Mouse (Mus musculus) testis, adult 2 months (tissue): ENCODE data around the gene Lad1. TPM values are rescaled to one million over a fixed set of nuclear protein-coding genes. Genes with fewer than 3 reads are reported as not detected.

Experiments used
- H3K27ac ChIP-seq: fragments of 200-500 bp; 2 replicates; pipeline ENCODE4 v1.5.1; 2012; ENCODE audit warnings: low read depth, low read length; ENCODE audit not compliant: control insufficient read depth, insufficient read depth
- H3K27me3 ChIP-seq: fragments of 200-500 bp; 2 replicates; pipeline ENCODE4 v1.6.1; 2012; ENCODE audit warnings: mild to moderate bottlenecking, low read length, moderate library complexity; ENCODE audit not compliant: control insufficient read depth, insufficient read depth
- H3K36me3 ChIP-seq: fragments of 200-500 bp; 2 replicates; pipeline ENCODE4 v1.6.1; 2012; ENCODE audit warnings: mild to moderate bottlenecking, low read length; ENCODE audit not compliant: control insufficient read depth, insufficient read depth
- H3K4me1 ChIP-seq: fragments of 200-500 bp; 2 replicates; pipeline ENCODE4 v1.6.1; 2012; ENCODE audit warnings: low read length; ENCODE audit not compliant: control insufficient read depth, insufficient read depth
- H3K4me3 ChIP-seq: fragments of 200-500 bp; 2 replicates; pipeline ENCODE4 v1.5.1; 2012; ENCODE audit warnings: low read depth, mild to moderate bottlenecking, low read length, moderate library complexity, mixed read lengths; ENCODE audit not compliant: control insufficient read depth
- CTCF ChIP-seq: fragments of 200-500 bp; IDR thresholded peaks from 2 replicates; pipeline ENCODE4 v1.5.1; 2012; ENCODE audit warnings: low read depth, mild to moderate bottlenecking, inconsistent platforms, low read length, moderate library complexity; ENCODE audit not compliant: control insufficient read depth, insufficient read depth, insufficient replicate concordance
- POLR2A ChIP-seq: fragments of 200-500 bp; IDR thresholded peaks from 2 replicates; pipeline ENCODE4 v1.6.1; 2012; ENCODE audit warnings: low read depth, mild to moderate bottlenecking, inconsistent platforms, low read length, moderate library complexity; ENCODE audit not compliant: control insufficient read depth
- polyA plus RNA-seq: library from polyadenylated mRNA; depleted of rRNA; stranded (reverse); fragments of >200 nt; gene quantifications from 2 replicates; pipeline ENCODE4 v1.2.3, GENCODE M21; 2012

The Lad1 gene
- polyA plus RNA-seq, 1 experiment = 0.15 TPM

GRCm38 (mm10) chr1:135856070-135856469 is 37.7 kb downstream of the Lad1 start:
- H3K4me1 ChIP-seq = no peaks in the 10 kb centered on the region; the same call in 1 of the 2 replicates
- H3K4me3 ChIP-seq = no peak overlapping the region
- no peaks in the 10 kb centered on the region for H3K27me3 ChIP-seq
- no peak overlapping the region for H3K27ac ChIP-seq
- TF ChIP-seq POLR2A (no peak), CTCF (no peak)
- no peaks in the 10 kb centered on the region for H3K36me3 ChIP-seq

DNA sequence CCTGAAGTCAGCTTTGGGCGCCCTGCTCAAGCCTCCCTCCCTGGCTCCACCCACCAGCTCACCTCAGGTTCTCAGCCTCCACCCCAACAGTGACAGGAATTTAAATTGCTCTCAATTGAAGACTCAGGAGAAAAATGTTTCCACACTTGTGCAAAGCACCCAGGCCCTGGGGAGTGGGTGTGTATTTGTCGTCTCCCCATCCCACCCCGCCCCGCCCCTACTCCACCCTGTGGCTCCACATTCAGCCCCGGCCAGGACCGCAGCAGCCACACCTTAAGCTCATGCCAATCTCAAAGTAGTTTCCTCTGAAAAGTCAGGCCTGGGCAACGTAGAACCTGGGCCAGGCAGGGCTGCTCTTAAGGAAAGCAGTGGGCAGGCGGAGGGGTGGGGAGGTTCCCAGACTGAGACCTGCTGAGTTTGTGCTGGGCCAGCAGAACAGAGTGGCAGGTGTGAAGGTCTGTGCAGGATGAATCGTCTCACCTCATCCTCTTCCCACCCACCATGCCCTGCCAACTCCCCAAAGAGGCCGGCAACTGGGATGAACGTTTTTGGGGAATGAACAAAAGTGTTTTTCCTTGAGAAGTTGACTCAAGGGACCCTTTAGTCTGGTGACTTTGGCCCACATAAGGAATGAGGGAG is 38.9 kb downstream of the Lad1 start:
- no peak for TF ChIP-seq CTCF
- no peak for TF ChIP-seq POLR2A
- Histone ChIP-seq H3K4me3 (no peak overlapping the region), H3K36me3 (no peaks in the 10 kb centered on the region), H3K4me1 (no peaks in the 10 kb centered on the region; the same call in 1 of the 2 replicates), H3K27ac (no peak overlapping the region), H3K27me3 (no peaks in the 10 kb centered on the region)

DNA sequence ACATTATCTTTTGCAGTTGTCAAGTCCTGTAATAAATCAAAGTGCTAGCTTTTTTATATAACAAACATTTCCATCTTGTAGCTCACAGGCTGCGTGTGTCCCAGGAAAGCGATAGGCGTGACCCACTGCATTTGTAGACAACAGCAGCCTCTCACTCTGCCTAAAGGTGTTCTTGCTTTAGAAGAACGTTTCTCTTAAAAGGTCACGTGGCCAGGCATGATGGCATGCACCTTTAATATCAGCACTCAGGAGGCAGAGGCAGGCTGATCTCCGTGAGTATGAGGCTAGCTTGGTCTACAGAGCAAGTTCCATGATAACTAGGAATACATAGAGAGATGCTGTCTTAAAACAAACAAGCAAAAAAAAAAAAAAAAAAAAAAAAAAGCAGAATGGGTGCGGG is 40.1 kb downstream of the Lad1 start:
- Histone ChIP-seq H3K27ac (no peak overlapping the region), H3K4me1 (no peaks in the 10 kb centered on the region)
- no peak for TF ChIP-seq POLR2A

DNA sequence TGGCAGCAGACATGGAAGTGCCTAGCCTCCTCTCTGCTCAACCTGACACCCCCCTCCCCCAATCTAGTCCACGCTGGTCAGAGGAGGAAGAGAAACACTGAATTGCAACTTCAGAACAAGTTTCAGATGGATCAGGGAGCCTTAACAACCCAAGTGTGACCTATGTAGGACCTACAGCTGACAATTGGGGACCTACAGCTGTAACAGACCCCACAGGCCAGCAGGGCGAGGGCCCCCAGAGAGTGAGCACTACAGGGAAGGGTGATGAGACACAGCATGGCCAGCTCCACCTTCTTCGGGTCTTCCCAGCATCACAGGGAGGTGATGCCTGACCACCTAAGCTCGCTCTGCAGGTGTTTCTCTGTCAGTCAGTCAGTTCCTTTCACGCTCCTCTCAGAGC is 42.7 kb downstream of the Lad1 start:
- Histone ChIP-seq H3K27me3 (no peaks in the 10 kb centered on the region), H3K36me3 (no peaks in the 10 kb centered on the region), H3K4me1 (no peaks in the 10 kb centered on the region), H3K27ac (no peak overlapping the region), H3K4me3 (no peak overlapping the region)
- TF ChIP-seq CTCF (no peak), POLR2A (no peak)

More for the DNA sequence above, 40.1 kb downstream of the Lad1 start:
- no peaks in the 10 kb centered on the region for H3K27me3 ChIP-seq
- no peaks in the 10 kb centered on the region for H3K36me3 ChIP-seq
- H3K4me3 ChIP-seq = no peak overlapping the region

GRCm38 (mm10) chr1:135861980-135862552 is 43.7 kb downstream of the Lad1 start:
- H3K27ac ChIP-seq = no peak overlapping the region
- no peaks in the 10 kb centered on the region for H3K27me3 ChIP-seq
- TF ChIP-seq POLR2A (no peak), CTCF (no peak)
- no peaks in the 10 kb centered on the region for H3K4me1 ChIP-seq
- no peaks in the 10 kb centered on the region for H3K36me3 ChIP-seq
- H3K4me3 ChIP-seq = no peak overlapping the region

DNA sequence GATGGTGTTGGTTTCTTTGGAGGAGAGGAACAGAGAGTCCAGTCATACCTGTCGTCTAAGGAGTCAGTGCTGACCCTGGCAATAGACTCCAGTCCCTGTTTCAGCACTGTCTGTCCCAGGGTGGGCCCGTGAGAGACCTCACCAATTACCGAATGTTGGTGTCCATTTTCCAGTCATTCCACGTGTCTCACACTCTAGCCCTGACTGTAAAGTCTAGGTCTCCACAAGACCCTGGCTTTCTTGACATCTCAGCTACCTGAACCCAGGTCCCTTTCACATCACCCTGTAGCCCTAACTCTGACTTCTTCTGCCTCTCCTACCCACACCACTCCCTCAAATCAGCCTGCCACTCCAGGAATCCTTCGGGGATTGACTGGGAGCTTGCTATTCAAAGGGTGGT is 44.2 kb downstream of the Lad1 start:
- H3K36me3 ChIP-seq = no peaks in the 10 kb centered on the region
- H3K27ac ChIP-seq = no peak overlapping the region
- H3K4me3 ChIP-seq = no peak overlapping the region
- TF ChIP-seq CTCF = no peak
- TF ChIP-seq POLR2A = no peak
- no peaks in the 10 kb centered on the region for H3K27me3 ChIP-seq
- no peaks in the 10 kb centered on the region for H3K4me1 ChIP-seq

GRCm38 (mm10) chr1:135863786-135864335 is 45.5 kb downstream of the Lad1 start:
- no peak for TF ChIP-seq POLR2A
- TF ChIP-seq CTCF = no peak
- Histone ChIP-seq H3K36me3 (no peaks in the 10 kb centered on the region), H3K27me3 (no peaks in the 10 kb centered on the region), H3K27ac (no peak overlapping the region), H3K4me3 (no peak overlapping the region), H3K4me1 (no peaks in the 10 kb centered on the region)
